Mouse (Mus musculus) hindbrain, embryonic 13.5 days (tissue): ENCODE results near the gene Jaml. TPM values are rescaled to one million over a fixed set of nuclear protein-coding genes. Genes with fewer than 3 reads are reported as not detected.

Experiments used
- ATAC-seq: fragments of 200-750 bp; cut with Nextera tagmentation; 2 replicates; pipeline ENCODE4 v1.8.0; 2017; ENCODE audit warnings: moderate TSS enrichment; ENCODE audit not compliant: low FRiP score
- H3K27ac ChIP-seq: fragments of 300-500 bp; sonication (generic); 2 replicates; pipeline ENCODE4 v1.5.1; 2015; ENCODE audit warnings: inconsistent platforms, mild to moderate bottlenecking, moderate library complexity
- H3K27me3 ChIP-seq: fragments of 300-500 bp; sonication (generic); 2 replicates; pipeline ENCODE4 v1.6.1; 2015; ENCODE audit warnings: mild to moderate bottlenecking, inconsistent platforms
- H3K36me3 ChIP-seq: fragments of 300-500 bp; sonication (generic); 2 replicates; pipeline ENCODE4 v1.6.1; 2015; ENCODE audit warnings: mild to moderate bottlenecking, inconsistent platforms
- H3K4me1 ChIP-seq: fragments of 300-500 bp; sonication (generic); replicated peaks from 2 replicates; pipeline ENCODE4 v1.6.1; 2015; ENCODE audit warnings: inconsistent platforms
- H3K4me2 ChIP-seq: fragments of 300-500 bp; sonication (generic); 2 replicates; pipeline ENCODE4 v1.6.1; 2015; ENCODE audit warnings: inconsistent platforms, mild to moderate bottlenecking, moderate library complexity
- H3K4me3 ChIP-seq: fragments of 300-500 bp; sonication (generic); 2 replicates; pipeline ENCODE4 v1.5.1; 2015; ENCODE audit warnings: mild to moderate bottlenecking, inconsistent platforms
- H3K9ac ChIP-seq: fragments of 300-500 bp; sonication (generic); 2 replicates; pipeline ENCODE4 v1.6.1; 2015; ENCODE audit warnings: mild to moderate bottlenecking, inconsistent platforms
- H3K9me3 ChIP-seq: fragments of 300-500 bp; sonication (generic); 2 replicates; pipeline ENCODE4 v1.6.1; 2016; ENCODE audit warnings: inconsistent platforms
- WGBS: fragments of 180-500 bp; shearing (Covaris S2); methylation state at CpG from one replicate; pipeline ENCODE4 v1.1.7; 2015; 5-methylcytosine and 5-hydroxymethylcytosine counted together
- polyA plus RNA-seq: library from polyadenylated mRNA; unstranded; fragments of >200 nt; fragmentation: Nextera tagmentation; extraction: Ambion mirVana; gene quantifications from 2 replicates; pipeline ENCODE4 v1.2.1, GENCODE M21; 2015

Gene Jaml
- polyA plus RNA-seq, 1 experiment from 2014 or later = 0.12 TPM

DNA sequence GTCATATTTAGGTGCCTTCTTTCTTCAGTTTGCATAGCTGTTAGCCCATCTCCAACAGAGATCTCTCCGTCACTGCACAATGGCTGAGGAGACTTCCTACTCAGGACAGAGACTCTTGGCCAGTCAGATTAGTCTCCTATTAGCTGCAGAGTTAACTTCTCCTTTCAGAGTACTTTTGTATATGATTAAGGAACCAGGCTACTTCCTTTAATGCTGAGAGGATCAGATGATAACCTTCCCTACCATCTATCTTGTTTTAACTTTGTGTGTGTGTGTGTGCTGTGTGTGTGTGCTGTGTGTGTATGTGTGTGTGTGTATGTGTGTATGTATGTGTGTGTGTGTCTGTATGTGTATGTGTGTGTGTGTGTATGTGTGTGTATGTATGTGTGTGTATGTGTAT is 29.3 kb upstream of the Jaml start:
- H3K9me3 ChIP-seq = no peaks in the 10 kb centered on the region
- H3K27me3 ChIP-seq = peaks cover 56% of the 10 kb centered on the region
- no peak overlapping the region for H3K4me2 ChIP-seq
- no peak overlapping the region for H3K4me3 ChIP-seq
- 87% methylated on average over 1 of the region's 1 CpGs for WGBS
- H3K4me1 ChIP-seq = no peaks in the 10 kb centered on the region; the same call in 1 of the 2 replicates
- no peak overlapping the region for H3K27ac ChIP-seq
- no peak overlapping the region for H3K9ac ChIP-seq
- no peaks in the 10 kb centered on the region for H3K36me3 ChIP-seq
- no peak for ATAC-seq

DNA sequence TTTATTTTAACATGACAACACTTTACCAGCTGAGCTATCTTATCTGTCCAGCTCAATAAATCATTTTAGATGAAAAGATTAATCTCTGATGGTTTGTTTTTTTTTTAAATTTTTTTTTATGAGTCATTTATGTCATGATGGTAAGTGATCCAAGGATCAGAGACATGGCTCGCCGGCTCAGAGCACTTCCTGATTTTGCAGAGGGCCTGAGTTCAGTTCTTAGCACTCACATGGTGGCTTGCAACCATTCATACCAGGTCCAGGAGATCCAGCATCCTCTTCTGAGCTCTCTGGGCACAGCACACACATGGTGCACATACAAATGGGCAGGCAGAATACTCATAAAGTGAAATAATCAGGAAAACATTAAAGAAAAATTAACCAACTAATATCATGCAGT is 28.7 kb upstream of the Jaml start:
- H3K4me2 ChIP-seq = no peak overlapping the region
- peaks cover 51% of the 10 kb centered on the region for H3K27me3 ChIP-seq
- no peaks in the 10 kb centered on the region for H3K36me3 ChIP-seq
- H3K4me1 ChIP-seq = no peaks in the 10 kb centered on the region; the same call in 1 of the 2 replicates
- 83% methylated on average over 2 of the region's 2 CpGs for WGBS
- no peak overlapping the region for H3K4me3 ChIP-seq
- no peak overlapping the region for H3K9ac ChIP-seq
- ATAC-seq = no peak
- no peaks in the 10 kb centered on the region for H3K9me3 ChIP-seq
- H3K27ac ChIP-seq = no peak overlapping the region

DNA sequence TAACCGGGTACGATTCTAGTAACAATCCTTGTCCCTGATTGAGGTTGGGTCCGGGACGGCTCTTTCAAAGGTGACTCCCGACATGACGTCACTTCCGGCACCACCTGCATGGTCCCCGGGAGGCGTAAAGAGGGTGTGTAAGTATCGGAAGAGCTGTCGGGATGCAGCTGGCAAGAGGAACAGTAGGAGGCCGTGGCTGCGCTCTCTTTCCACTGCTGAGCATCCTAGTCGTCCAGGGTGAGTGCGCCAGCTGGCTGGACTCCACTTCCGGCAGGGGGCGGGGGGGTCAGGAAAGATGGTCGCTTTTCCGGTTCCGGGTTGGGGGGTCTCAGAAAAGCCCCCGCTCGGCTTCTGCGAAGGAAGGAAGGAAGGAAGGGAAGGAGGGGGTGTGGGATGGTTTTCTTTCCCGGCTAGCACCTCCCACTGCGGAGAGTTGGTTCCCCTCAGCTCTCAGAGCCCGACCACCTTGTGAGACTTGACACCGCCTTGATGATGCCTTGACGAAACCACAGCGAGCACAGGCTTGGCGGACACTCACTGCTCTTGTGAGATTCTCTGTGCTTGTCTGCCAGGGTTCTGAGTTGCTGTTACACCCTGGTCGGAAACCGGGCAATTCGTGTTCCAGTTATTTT is 23.8 kb upstream of the Jaml start, which contains the start of gene Mpzl3:
TSS of gene Mpzl3 (plus strand) at position 105 of the 632 bp plus-strand sequence.
- H3K36me3 ChIP-seq = no peaks in the 10 kb centered on the region
- peak; percentile 99 for ATAC-seq
- H3K27ac ChIP-seq = peak within 1 kb of the TSS; percentile 100
- H3K4me3 ChIP-seq = peak within 1 kb of the TSS; percentile 60
- H3K9me3 ChIP-seq = no peaks in the 10 kb centered on the region
- under 1% methylated on average over 33 of the region's 33 CpGs for WGBS
- H3K4me1 ChIP-seq = no peaks in the 10 kb centered on the region; the same call in 1 of the 2 replicates
- peak within 1 kb of the TSS; percentile 75 for H3K9ac ChIP-seq
- peaks cover 64% of the 10 kb centered on the region for H3K27me3 ChIP-seq
- H3K4me2 ChIP-seq = peak within 1 kb of the TSS; percentile 62

DNA sequence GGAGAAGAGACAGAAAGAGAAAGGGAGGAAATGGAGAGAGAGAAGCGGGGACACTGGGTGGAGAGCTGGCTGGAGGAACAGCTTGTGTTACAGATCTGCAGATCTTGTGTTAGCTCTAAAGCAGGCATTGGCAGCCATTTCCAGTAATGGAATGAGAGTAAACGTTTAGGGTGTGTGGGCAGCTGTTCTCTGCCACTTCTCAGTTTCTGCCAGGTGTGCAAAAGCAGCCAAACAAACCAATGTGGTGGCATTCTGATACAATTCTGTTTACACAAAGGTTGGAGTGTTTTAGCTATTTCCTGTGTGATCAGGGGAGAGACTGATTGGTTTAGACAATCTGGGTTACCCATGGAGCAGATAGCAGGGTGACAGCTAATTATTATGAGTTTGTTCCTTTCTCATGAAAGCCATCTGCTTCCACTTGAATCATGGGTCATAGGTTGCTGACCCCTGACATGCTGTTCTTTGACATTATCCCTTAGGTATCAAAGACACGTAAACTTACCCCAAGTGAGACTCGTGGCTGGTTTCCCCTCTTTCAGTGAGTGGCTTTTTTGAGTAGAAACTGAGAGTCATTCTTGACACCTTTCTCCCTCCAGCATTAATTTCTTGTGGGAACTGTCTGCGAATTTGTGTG is 20.6 kb upstream of the Jaml start:
- no peaks in the 10 kb centered on the region; the same call in 1 of the 2 replicates for H3K4me1 ChIP-seq
- H3K27me3 ChIP-seq = peaks cover 45% of the 10 kb centered on the region
- H3K9me3 ChIP-seq = no peaks in the 10 kb centered on the region
- no peak overlapping the region for H3K27ac ChIP-seq
- no peak overlapping the region for H3K4me3 ChIP-seq
- WGBS = 50% methylated on average over 5 of the region's 5 CpGs
- no peak overlapping the region for H3K4me2 ChIP-seq
- no peak for ATAC-seq
- H3K9ac ChIP-seq = no peak overlapping the region
- H3K36me3 ChIP-seq = no peaks in the 10 kb centered on the region

DNA sequence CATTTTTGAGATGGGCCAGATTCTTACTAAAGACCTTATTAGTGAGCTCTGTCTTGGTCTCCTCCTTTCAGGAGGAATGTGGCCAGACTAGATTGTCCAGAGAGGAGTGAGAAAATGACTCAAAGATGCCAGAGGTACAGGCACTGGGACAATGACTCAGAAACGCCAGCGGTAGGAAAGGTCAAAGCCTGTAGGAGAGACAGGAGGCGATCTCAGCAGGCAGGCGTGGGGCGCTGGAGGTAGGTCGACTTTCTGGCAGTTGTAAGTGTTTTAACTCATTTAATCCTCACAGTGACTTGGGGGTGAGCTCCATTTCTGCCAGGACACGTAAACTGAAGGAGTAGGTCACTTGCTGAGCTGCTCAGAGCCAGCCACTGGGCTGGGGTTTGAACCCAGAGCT is 18.8 kb upstream of the Jaml start:
- H3K4me1 ChIP-seq = no peaks in the 10 kb centered on the region
- no peak overlapping the region for H3K4me2 ChIP-seq
- no peak overlapping the region for H3K4me3 ChIP-seq
- ATAC-seq = no peak
- H3K27ac ChIP-seq = no peak overlapping the region
- H3K36me3 ChIP-seq = no peaks in the 10 kb centered on the region
- H3K9ac ChIP-seq = no peak overlapping the region
- 46% methylated on average over 7 of the region's 7 CpGs for WGBS
- peaks cover 41% of the 10 kb centered on the region for H3K27me3 ChIP-seq
- no peaks in the 10 kb centered on the region for H3K9me3 ChIP-seq

DNA sequence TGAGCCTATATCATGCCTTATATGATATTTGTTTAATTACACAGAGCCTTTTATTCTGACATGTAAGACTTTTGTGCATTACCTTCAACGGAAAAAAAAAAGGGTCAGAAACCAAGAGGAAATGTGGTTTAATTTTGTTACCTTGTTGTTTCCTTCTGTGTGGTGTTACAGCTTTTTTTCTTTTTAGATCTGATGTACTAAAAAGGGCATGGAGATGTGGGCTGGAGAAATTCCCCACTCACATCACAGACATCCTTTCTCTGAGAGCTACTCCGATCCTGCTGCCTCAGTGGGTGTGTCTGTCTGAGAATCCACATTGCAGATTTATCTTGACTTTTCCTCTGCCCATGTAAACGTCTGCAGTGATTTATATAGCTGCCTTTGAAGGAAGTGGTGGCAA is 16.3 kb upstream of the Jaml start:
- Histone ChIP-seq H3K36me3 (no peaks in the 10 kb centered on the region), H3K4me1 (no peaks in the 10 kb centered on the region), H3K27me3 (peaks cover 28% of the 10 kb centered on the region), H3K4me2 (no peak overlapping the region), H3K27ac (no peak overlapping the region), H3K9ac (no peak overlapping the region), H3K9me3 (no peaks in the 10 kb centered on the region), H3K4me3 (no peak overlapping the region)
- no peak for ATAC-seq
- 78% methylated on average over 3 of the region's 3 CpGs for WGBS

DNA sequence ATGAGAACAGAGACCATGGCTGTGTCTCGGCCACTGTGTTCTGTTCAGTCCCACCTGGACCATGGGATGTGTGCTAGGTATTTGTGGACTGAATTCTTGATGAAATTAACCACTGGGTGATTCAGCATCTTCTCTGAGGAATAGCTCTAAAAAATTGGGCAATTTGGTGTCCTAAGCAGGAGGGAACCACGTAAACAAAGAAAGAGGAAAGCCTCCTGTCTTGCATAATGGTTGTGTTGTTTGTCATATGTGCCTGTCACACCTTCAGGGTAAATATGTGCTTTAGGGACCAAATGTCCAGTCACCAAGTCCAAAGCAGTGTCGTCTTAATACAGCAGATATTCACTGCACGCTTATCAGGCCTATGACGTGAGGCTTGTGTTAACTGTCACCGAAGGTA is 14.6 kb upstream of the Jaml start:
- WGBS = 91% methylated on average over 6 of the region's 6 CpGs
- Histone ChIP-seq H3K4me2 (no peak overlapping the region), H3K4me3 (no peak overlapping the region), H3K36me3 (no peaks in the 10 kb centered on the region), H3K9me3 (no peaks in the 10 kb centered on the region), H3K9ac (no peak overlapping the region), H3K4me1 (no peaks in the 10 kb centered on the region), H3K27ac (no peak overlapping the region), H3K27me3 (peaks cover 11% of the 10 kb centered on the region)
- ATAC-seq = no peak

DNA sequence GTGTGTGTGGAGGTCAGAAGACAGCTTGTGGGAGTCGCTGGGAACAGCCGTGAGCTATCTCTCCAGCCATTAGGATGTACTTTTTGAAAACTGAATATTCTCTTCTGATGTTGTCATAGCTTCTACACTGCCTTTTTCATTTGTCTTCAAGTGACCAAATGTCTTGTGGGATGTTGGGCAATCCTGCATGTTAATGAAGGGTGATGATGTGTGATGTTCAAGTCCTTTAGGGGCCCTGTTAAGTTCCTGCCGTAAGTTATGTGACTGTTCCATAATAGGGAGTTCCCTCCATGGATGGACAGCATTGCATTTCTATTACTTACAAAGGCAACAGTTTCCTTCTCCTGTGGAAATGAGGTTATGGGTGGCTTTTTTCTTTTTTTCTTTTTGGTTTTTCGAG is 12.2 kb upstream of the Jaml start:
- WGBS = 83% methylated on average over 4 of the region's 4 CpGs
- ATAC-seq = no peak
- no peaks in the 10 kb centered on the region for H3K4me1 ChIP-seq
- H3K9ac ChIP-seq = no peak overlapping the region
- H3K9me3 ChIP-seq = no peaks in the 10 kb centered on the region
- H3K4me3 ChIP-seq = no peak overlapping the region
- H3K4me2 ChIP-seq = no peak overlapping the region
- no peaks in the 10 kb centered on the region for H3K27me3 ChIP-seq
- no peaks in the 10 kb centered on the region for H3K36me3 ChIP-seq
- no peak overlapping the region for H3K27ac ChIP-seq

DNA sequence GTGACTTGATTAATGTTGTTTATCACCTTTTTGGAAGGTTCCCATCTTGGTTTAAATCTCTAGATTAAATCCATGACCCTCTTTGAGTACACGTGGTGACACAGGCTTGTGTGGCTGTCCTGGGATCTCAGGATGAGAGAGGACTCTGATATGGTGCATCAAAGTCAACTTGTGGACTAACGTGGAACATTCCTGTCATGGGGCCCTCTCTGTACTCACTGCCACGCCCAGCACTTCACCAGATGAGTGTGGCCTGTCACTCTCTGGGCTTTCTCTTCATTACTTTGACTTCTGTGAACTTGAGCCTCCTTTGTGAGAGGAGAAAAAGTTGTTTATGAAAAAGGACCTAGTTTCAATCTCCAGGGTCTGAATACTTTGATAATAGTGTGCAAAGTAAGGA is 7.2 kb upstream of the Jaml start:
- 63% methylated on average over 3 of the region's 3 CpGs for WGBS
- no peak for ATAC-seq

DNA sequence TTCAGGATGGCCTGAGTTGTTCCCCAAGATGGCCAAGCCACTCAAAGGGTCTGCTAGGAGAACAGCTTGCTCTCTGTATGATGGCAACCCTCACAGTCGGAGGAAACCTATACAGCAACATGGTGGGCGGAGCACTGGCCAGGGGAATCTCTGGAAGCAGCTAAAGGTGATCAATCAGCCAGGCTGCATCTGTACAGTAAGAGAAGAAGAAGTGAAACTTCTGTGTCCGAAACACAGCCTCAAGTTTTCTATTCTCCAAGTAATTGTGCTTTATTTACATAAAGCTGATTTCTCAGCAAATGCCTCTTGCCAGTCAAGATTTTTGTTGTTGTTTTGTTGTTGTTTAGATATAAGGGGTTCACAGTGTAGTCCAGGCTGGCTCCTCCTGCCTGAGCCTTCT is 1.1 kb upstream of the Jaml start:
- Histone ChIP-seq H3K9ac (no peak overlapping the region), H3K9me3 (no peaks in the 10 kb centered on the region), H3K4me1 (no peaks in the 10 kb centered on the region), H3K27ac (no peak overlapping the region), H3K4me2 (no peak overlapping the region), H3K36me3 (no peaks in the 10 kb centered on the region), H3K4me3 (no peak overlapping the region), H3K27me3 (0 out of 2 replicates have a peak, but pooled peaks cover 7% of the 10 kb centered on the region)
- 76% methylated on average over 3 of the region's 3 CpGs for WGBS
- ATAC-seq = no peak

More for the DNA sequence above, 7.2 kb upstream of the Jaml start:
- H3K4me3 ChIP-seq = no peak overlapping the region
- H3K36me3 ChIP-seq = no peaks in the 10 kb centered on the region
- H3K4me1 ChIP-seq = no peaks in the 10 kb centered on the region
- H3K9me3 ChIP-seq = no peaks in the 10 kb centered on the region
- no peak overlapping the region for H3K27ac ChIP-seq
- H3K4me2 ChIP-seq = no peak overlapping the region
- no peak overlapping the region for H3K9ac ChIP-seq
- H3K27me3 ChIP-seq = 0 out of 2 replicates have a peak, but pooled peaks cover 5% of the 10 kb centered on the region

DNA sequence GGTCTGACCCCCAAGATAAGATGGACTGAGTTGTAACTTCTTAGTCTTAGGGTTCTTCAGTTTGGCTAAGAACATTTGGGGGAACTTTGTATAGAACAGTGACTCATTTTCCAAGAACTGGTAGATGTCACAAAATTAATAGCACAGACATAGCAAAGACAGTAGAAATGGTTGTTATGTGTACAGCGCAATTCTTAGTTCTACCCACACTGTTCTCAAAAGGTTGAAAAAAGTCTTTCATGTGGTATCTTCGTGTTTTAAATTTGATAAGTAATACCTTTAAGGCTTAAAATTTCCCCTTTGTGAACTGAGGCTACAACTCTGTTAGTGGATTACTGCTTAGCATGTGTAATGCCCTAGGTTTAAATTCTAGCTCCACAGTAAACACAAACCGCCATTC is 4.1 kb downstream of the Jaml start:
- no peak overlapping the region for H3K4me2 ChIP-seq
- no peaks in the 10 kb centered on the region for H3K36me3 ChIP-seq
- H3K4me3 ChIP-seq = no peak overlapping the region
- H3K4me1 ChIP-seq = no peaks in the 10 kb centered on the region
- H3K9me3 ChIP-seq = no peaks in the 10 kb centered on the region
- ATAC-seq = no peak
- H3K27me3 ChIP-seq = 0 out of 2 replicates have a peak, but pooled peaks cover 8% of the 10 kb centered on the region
- no peak overlapping the region for H3K27ac ChIP-seq
- WGBS = 88% methylated on average over 3 of the region's 3 CpGs
- no peak overlapping the region for H3K9ac ChIP-seq

DNA sequence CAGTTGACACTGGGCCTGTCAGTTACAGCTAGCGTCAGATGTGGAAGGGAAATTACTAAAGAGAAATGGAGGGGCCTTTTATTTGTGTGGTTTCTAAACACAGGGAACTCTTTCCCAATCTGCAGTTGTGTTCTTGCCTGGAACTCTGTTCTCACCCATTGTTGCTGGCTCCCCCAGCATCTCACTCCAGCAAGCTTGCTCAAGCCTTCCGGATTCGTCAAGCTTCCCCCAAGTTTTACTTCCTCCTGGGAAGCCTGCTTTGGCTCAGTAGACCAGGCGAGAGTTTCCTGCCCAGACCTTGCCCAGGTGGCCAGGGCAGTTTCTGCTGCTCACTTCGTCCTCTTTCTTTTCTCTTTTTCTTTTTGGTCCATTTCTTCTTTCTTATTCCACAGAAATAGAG is 5.6 kb downstream of the Jaml start:
- Histone ChIP-seq H3K9ac (no peak overlapping the region), H3K4me1 (no peaks in the 10 kb centered on the region), H3K4me2 (no peak overlapping the region), H3K9me3 (no peaks in the 10 kb centered on the region), H3K27me3 (0 out of 2 replicates have a peak, but pooled peaks cover 8% of the 10 kb centered on the region), H3K4me3 (no peak overlapping the region), H3K27ac (no peak overlapping the region), H3K36me3 (no peaks in the 10 kb centered on the region)
- 76% methylated on average over 5 of the region's 5 CpGs for WGBS
- ATAC-seq = no peak
